Mouse (Mus musculus): Measurements from ENCODE around the gene Baiap3.

- no peak for TF ChIP-seq CTCF (IDR thresholded peaks at IDR 0.05; ENCODE audit: control insufficient read depth, insufficient read depth, low read length)
- TF ChIP-seq POLR2A (IDR thresholded peaks at IDR 0.05; ENCODE audit: borderline replicate concordance, control insufficient read depth, low read depth, low read length): no peak
These were observed 46.2 kb downstream of the Baiap3 start for GRCm38 (mm10) chr17:25210006-25210405.

All from bone marrow, adult 2 months (tissue).